Mouse (Mus musculus) forebrain, postnatal 0 days (tissue): Measurements from ENCODE around the gene Cinp. TPM values are rescaled to one million over a fixed set of nuclear protein-coding genes. Genes with fewer than 3 reads are reported as not detected.

Experiments used
- ATAC-seq: fragments of 200-750 bp; cut with Nextera tagmentation; 2 replicates; pipeline ENCODE4 v1.8.0; 2017; ENCODE audit warnings: mild to moderate bottlenecking, moderate library complexity
- DNase-seq: peaks from one replicate; pipeline ENCODE4 v3.0.0-alpha.2; 2015
- H3K27ac ChIP-seq: fragments of 300-500 bp; sonication (generic); 2 replicates; pipeline ENCODE4 v1.5.1; 2014; ENCODE audit warnings: low read depth, mild to moderate bottlenecking, antibody characterized with exemption, low read length, moderate library complexity, mixed read lengths
- H3K27me3 ChIP-seq: fragments of 300-500 bp; sonication (generic); 2 replicates; pipeline ENCODE4 v1.6.1; 2014; ENCODE audit warnings: mild to moderate bottlenecking, low read length, mixed read lengths; ENCODE audit not compliant: insufficient read depth
- H3K36me3 ChIP-seq: fragments of 300-500 bp; sonication (generic); 2 replicates; pipeline ENCODE4 v1.6.1; 2014; ENCODE audit warnings: mild to moderate bottlenecking, moderate library complexity; ENCODE audit not compliant: insufficient read depth
- H3K4me1 ChIP-seq: fragments of 300-500 bp; sonication (generic); 2 replicates; pipeline ENCODE4 v1.6.1; 2014; ENCODE audit warnings: antibody characterized with exemption; ENCODE audit not compliant: insufficient read depth
- H3K4me2 ChIP-seq: fragments of 300-500 bp; sonication (generic); 2 replicates; pipeline ENCODE4 v1.6.1; 2014; ENCODE audit warnings: low read depth, mild to moderate bottlenecking, moderate library complexity
- H3K4me3 ChIP-seq: fragments of 300-500 bp; sonication (generic); 2 replicates; pipeline ENCODE4 v1.5.1; 2014; ENCODE audit warnings: low read depth, low read length, mixed read lengths
- H3K9ac ChIP-seq: fragments of 300-500 bp; sonication (generic); 2 replicates; pipeline ENCODE4 v1.6.1; 2014; ENCODE audit warnings: mild to moderate bottlenecking
- H3K9me3 ChIP-seq: fragments of 300-500 bp; sonication (generic); 2 replicates; pipeline ENCODE4 v1.6.1; 2016; ENCODE audit warnings: low read length
- CTCF ChIP-seq: sonication (generic); IDR thresholded peaks from 2 replicates; pipeline ENCODE4 v1.5.1; 2016; ENCODE audit warnings: antibody characterized with exemption, control low read depth, low read depth
- WGBS: fragments of 180-500 bp; shearing (Covaris S2); extraction: QIAGEN DNeasy Blood & Tissue Kit; methylation state at CpG from one replicate; pipeline ENCODE4 v1.1.7; 2014; 5-methylcytosine and 5-hydroxymethylcytosine counted together
- polyA plus RNA-seq: library from polyadenylated mRNA; unstranded; fragments of >200 nt; fragmentation: Nextera tagmentation; extraction: Ambion mirVana; gene quantifications from 2 replicates; pipeline ENCODE4 v1.2.1, GENCODE M21; 2015
- total RNA-seq: library from RNA; depleted of rRNA; stranded (reverse); fragments of >200 nt; gene quantifications from 2 replicates; pipeline ENCODE4 v1.2.3, GENCODE M21; 2014

The Cinp gene
- total and polyA plus RNA-seq, 2 experiments from 2014 or later = 92.3 to 116 TPM

DNA sequence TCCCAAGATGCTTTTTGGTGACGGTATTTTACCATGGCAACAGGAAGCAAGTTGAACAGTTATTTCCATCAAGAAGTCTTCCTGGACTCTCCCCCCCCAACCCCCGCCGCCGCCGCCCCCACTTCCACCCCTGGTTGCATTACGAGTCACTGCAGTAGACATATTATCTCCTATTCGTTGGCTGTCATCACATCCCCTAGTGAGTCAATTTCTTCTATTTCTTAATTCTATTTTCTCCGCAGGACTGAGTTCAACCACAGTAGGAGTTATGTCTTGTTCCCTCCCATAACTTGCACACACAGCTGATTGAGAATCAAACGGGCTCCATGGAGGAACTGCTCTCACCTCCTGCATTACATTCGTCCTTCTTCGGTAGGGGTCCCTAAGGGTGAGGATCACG is 839 bp downstream of the Cinp start:
- H3K27ac ChIP-seq = peak overlapping the region; percentile 54
- WGBS = 44% methylated on average over 12 of the region's 12 CpGs
- peak overlapping the region; percentile 90 for H3K9ac ChIP-seq
- peak overlapping the region; percentile 68 for H3K4me2 ChIP-seq
- 0 out of 2 replicates have a peak, but pooled peaks cover 3% of the 10 kb centered on the region for H3K36me3 ChIP-seq
- no peak for DNase-seq
- ATAC-seq = no peak
- H3K27me3 ChIP-seq = no peaks in the 10 kb centered on the region
- no peak for TF ChIP-seq CTCF
- H3K9me3 ChIP-seq = no peaks in the 10 kb centered on the region
- peak overlapping the region; percentile 86 for H3K4me3 ChIP-seq
- peaks cover 7% of the 10 kb centered on the region; the same call in 1 of the 2 replicates for H3K4me1 ChIP-seq

DNA sequence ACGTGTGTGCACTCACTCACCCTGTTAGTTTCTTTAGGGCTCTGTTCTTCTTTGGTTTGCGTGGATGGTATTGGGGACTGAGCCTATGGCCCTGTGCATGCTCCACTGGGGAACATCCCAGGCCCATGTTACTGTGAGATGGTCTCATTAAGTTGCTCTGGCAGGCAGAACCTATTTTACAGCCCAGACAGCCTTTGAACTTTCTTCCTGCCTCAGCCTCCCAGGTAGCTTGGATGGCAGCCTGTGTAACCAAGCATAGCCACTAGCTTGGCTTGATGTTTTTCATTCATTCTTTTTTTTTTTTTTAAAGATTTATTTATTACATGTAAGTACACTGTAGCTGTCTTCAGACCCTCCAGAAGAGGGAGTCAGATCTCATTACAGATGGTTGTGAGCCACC is 3.7 kb downstream of the Cinp start:
- WGBS = 96% methylated on average over 2 of the region's 2 CpGs
- Histone ChIP-seq H3K9me3 (no peaks in the 10 kb centered on the region), H3K27me3 (no peaks in the 10 kb centered on the region), H3K4me2 (no peak overlapping the region), H3K4me1 (peaks cover 7% of the 10 kb centered on the region; the same call in 1 of the 2 replicates), H3K9ac (no peak overlapping the region), H3K36me3 (peaks cover 23% of the 10 kb centered on the region), H3K27ac (no peak overlapping the region), H3K4me3 (no peak overlapping the region)
- ATAC-seq (no peak), DNase-seq (no peak)
- no peak for TF ChIP-seq CTCF

DNA sequence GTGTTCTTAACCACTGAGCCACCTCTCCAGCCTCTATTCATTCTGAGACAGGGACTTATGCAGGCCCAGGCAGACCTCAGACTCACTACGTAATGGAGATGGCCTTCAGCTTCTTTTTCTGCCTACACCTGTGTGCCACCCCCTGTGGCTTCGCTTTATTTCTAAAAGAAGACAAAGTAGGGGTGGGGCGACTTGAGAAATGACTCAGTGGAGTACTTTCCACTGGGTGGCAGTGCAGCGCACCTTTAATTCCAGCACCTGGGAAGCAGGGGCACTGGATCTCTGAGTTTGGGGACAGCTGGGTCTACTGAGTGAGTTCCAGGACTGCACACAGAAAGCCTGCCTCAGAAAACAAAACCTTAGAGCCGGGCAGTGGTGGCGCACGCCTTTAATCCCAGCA is 6.7 kb downstream of the Cinp start:
- peak; percentile 26; the same call in 1 of the 2 replicates for TF ChIP-seq CTCF
- Histone ChIP-seq H3K27me3 (no peaks in the 10 kb centered on the region), H3K27ac (no peak overlapping the region), H3K9ac (no peak overlapping the region), H3K4me1 (no peaks in the 10 kb centered on the region), H3K4me2 (no peak overlapping the region), H3K4me3 (no peak overlapping the region), H3K9me3 (no peaks in the 10 kb centered on the region), H3K36me3 (peaks cover 46% of the 10 kb centered on the region)
- ATAC-seq = no peak
- DNase-seq = no peak
- 91% methylated on average over 7 of the region's 7 CpGs for WGBS

DNA sequence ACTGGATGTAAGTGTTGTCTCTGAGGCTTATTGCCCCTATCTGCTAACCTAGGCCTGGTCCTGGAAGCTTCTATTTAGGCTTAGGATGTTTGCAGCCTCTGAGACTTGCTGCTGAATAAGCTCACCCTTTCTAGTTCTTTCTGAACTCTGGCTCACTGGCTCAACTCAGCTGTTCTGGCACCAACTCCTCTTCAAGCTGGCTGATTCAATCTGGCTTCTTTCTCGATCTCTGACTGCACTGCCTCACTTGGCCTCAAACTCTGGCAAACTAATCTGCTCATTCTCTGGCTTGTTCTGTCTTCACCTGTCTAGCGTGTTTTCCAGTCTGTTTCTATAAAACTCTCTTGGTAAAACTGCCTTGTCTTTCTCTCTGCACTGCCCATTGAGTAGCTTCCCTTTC is 13.6 kb downstream of the Cinp start:
- Histone ChIP-seq H3K27me3 (no peaks in the 10 kb centered on the region), H3K4me2 (no peak overlapping the region), H3K27ac (no peak overlapping the region), H3K4me1 (no peaks in the 10 kb centered on the region), H3K4me3 (no peak overlapping the region), H3K36me3 (peaks cover 81% of the 10 kb centered on the region), H3K9me3 (no peaks in the 10 kb centered on the region), H3K9ac (no peak overlapping the region)
- DNase-seq = no peak
- WGBS = 81% methylated on average over 2 of the region's 2 CpGs
- no peak for TF ChIP-seq CTCF
- ATAC-seq = no peak

DNA sequence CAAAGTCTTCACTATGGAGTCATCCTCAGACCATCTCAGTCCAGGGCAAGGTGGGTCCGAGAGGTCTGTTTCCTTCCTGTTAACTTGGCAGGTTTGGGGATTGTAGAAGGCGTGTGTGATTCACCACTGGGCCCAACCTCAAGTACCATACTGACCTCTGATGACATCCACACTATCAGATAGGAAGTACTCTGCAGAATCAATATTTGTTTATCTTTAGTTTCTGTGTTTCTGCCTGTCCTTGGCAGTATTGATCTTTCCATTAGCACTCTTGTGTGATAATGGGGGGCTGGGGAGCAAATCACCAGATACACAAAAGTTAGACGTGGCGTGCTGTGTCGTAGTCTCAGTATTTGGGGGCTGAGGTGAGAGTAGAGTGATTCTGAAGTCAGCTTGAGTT is 17.7 kb downstream of the Cinp start:
- no peaks in the 10 kb centered on the region for H3K9me3 ChIP-seq
- H3K4me2 ChIP-seq = no peak overlapping the region
- H3K4me3 ChIP-seq = no peak overlapping the region
- TF ChIP-seq CTCF = no peak
- no peaks in the 10 kb centered on the region for H3K27me3 ChIP-seq
- H3K27ac ChIP-seq = no peak overlapping the region
- 95% methylated on average over 5 of the region's 5 CpGs for WGBS
- H3K36me3 ChIP-seq = peaks cover 81% of the 10 kb centered on the region
- ATAC-seq (no peak), DNase-seq (no peak)
- no peaks in the 10 kb centered on the region for H3K4me1 ChIP-seq
- H3K9ac ChIP-seq = no peak overlapping the region

DNA sequence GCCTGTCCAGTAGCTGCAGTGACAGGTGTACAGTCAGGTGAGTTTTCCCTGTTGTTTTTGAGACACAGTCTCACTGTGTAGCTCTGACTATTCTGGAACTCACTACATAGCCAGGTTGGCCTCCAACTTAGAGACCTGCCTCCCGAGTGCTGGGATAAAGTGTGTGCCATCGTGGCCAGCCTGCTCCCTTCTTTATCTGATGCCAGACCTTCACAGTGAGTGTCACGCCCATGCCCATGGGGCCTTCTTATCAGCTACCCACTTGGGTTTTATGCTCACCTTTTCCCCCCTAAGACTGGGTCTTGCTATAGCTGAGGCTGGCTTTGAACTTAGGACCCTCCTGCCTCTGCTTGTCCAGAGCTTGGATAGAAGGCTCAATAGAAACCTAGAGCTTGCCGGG is 18.8 kb downstream of the Cinp start:
- WGBS = 88% methylated on average over 4 of the region's 4 CpGs
- Histone ChIP-seq H3K27me3 (no peaks in the 10 kb centered on the region), H3K9me3 (no peaks in the 10 kb centered on the region), H3K4me2 (no peak overlapping the region), H3K4me1 (no peaks in the 10 kb centered on the region), H3K4me3 (no peak overlapping the region), H3K36me3 (peaks cover 77% of the 10 kb centered on the region), H3K9ac (no peak overlapping the region), H3K27ac (no peak overlapping the region)
- TF ChIP-seq CTCF = no peak
- ATAC-seq (no peak), DNase-seq (no peak)

DNA sequence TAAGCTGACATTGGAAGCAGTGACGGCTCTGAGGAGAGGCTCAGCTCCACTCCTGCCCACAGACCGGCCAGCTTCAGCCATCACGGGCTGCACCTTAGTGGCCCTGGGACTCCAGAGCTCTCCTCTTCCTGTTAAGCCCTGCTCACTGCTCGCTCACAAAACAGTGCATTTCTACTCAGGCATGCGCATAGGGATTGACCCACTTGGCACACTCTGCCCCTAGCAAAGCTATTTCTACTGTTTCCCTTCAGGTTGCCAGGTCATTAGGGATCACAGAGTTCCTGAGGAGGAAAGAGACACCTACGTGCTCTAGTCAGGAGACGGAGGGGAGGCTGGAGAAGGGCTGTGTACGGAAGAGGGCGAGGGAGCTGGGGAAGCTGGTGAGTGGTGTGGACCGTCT is 23.0 kb downstream of the Cinp start:
- no peak overlapping the region for H3K27ac ChIP-seq
- H3K27me3 ChIP-seq = no peaks in the 10 kb centered on the region

DNA sequence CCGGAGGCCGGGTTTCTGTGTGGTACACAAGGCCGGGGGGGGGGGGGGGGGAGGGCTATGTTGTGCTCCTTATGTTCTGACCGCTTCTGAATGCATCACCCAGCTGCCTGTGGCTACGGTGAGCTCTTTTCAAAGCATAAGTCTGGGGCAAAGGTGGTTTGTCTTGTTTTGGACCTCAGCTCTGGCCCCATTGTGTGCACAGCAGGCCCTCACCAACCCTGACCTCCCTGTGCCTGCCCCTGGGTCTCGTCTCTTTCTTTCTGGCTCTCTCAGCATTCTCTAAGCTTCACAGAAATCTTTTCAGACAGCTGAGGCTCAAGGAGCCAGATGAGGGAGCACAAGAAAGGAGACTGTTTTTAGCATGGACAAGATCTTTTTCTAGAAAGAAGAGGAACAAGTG is 23.4 kb downstream of the Cinp start:
- no peak overlapping the region for H3K27ac ChIP-seq
- H3K9ac ChIP-seq = no peak overlapping the region
- ATAC-seq (no peak), DNase-seq (no peak)
- no peaks in the 10 kb centered on the region for H3K9me3 ChIP-seq
- TF ChIP-seq CTCF = no peak
- no peak overlapping the region for H3K4me3 ChIP-seq
- no peak overlapping the region for H3K4me2 ChIP-seq
- 37% methylated on average over 6 of the region's 6 CpGs for WGBS
- peaks cover 53% of the 10 kb centered on the region for H3K36me3 ChIP-seq
- H3K27me3 ChIP-seq = no peaks in the 10 kb centered on the region
- no peaks in the 10 kb centered on the region for H3K4me1 ChIP-seq

More for the DNA sequence above, 23.0 kb downstream of the Cinp start:
- DNase-seq (no peak), ATAC-seq (no peak)
- Histone ChIP-seq H3K9me3 (no peaks in the 10 kb centered on the region), H3K4me1 (no peaks in the 10 kb centered on the region), H3K4me2 (no peak overlapping the region), H3K36me3 (peaks cover 55% of the 10 kb centered on the region), H3K4me3 (no peak overlapping the region), H3K9ac (no peak overlapping the region)
- TF ChIP-seq CTCF = no peak
- WGBS = 69% methylated on average over 10 of the region's 10 CpGs
